Mouse (Mus musculus) heart, postnatal 0 days (tissue): Measurements from ENCODE around the gene Frmpd2.

Source experiments
- CTCF ChIP-seq: IDR thresholded peaks from 2 replicates; pipeline ENCODE4 v1.5.1; 2016; ENCODE audit warnings: antibody characterized with exemption, control low read depth, low read depth
- EP300 ChIP-seq: IDR thresholded peaks from 2 replicates; pipeline ENCODE4 v1.6.1; 2016; ENCODE audit warnings: antibody characterized with exemption, low read depth

DNA sequence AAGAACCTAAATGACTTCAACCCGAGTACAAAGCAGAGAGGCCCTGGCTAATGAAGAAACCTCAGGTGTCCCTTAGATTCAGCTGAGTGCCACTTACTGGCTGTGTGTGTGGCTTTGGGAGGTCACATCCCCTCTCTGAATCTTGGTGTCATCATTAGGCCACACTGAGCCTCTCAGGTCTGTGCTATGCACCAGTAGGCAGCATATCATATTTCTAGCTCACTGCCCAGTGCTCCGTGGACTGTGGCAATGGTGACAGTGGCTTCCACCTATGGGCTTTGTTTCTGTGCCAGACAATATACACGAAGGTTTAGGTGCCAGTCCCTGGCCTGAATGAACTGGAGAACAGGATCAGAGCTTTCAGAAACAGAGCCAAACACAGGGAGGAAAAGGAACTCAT, 56.4 kb downstream of the Frmpd2 start:
- TF ChIP-seq CTCF (no peak), EP300 (no peak)
